Mouse (Mus musculus) liver, embryonic 14.5 days (tissue): ENCODE measurements at regions not wholly inside any gene's neighbourhood (a gene's known extent, or its start where the extent isn't known, plus 50 kb on each side); places are given as distances from the start of the nearest gene placed in this dataset.

ENCODE experiments used
- CTCF ChIP-seq: IDR thresholded peaks from 2 replicates; pipeline ENCODE4 v1.5.1; 2016; ENCODE audit warnings: antibody characterized with exemption, low read depth, control low read depth
- EP300 ChIP-seq: IDR thresholded peaks from 2 replicates; pipeline ENCODE4 v1.6.1; 2016; ENCODE audit warnings: antibody characterized with exemption, low read depth

DNA sequence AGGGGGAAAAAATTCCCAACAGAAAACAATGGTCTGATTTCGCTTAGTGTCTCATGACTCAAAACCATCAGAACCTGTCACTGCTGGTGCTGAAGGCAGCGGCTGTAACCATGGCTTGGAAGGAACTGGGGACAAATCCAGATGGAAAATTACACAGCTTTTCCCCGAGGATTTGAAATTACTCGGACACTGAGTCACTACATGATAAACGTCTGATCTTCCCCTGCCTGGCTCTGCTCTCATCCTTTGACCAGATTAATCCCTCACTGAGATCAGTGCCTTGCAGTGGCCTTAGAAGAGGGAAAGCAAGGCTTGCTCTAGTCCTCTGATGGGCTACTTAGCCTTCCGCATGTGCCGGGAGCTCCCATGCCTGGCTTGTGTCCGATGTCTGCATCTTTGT, 231.3 kb downstream of the Ajap1 start:
- TF ChIP-seq CTCF, result no peak
- TF ChIP-seq EP300, result no peak
